Mouse (Mus musculus): ENCODE data around the gene Edc3.

Edc3 gene

DNA sequence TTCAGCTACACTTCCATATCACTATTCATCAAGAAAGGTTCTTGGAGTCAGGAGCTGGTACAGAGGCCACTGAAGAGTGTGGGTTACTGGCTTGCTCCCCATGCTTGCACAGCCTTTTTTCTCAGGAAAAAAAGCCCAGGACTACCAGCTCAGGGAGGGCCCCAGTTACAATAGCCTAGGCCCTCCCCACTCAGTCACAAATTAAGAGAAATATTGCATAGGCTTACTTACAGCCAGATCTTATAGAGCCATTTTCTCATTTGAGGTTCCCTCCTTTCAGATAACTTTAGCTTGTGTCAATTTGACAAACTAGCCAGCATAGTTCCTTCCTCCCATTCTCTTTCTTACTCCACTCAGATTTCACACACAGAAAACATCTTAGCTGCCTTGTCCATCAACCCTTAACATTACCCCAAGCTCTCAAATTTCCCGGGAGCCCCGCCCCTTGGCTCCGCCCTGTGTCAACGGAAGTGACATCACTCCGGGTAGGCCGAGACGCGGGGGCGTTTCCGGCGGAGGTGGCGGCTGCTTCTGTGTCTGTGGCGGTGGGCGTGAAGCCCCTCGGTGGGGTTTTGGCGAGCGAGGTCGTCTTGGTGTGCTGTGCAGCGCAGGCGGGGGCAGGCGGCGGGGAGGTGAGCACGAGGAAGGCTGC is at the start of gene Edc3:
Gene Edc3, plus strand, starts transcription at position 473 of the 652 bp plus-strand sequence.
- peak; percentile 96 for DNase-seq

- no peak for DNase-seq
Measured at GRCm38 (mm10) chr9:57658970-57659369, 49.4 kb upstream of the Edc3 start.

GRCm38 (mm10) chr9:57659774-57660173 is 48.6 kb upstream of the Edc3 start:
- peak; percentile 83 for DNase-seq

GRCm38 (mm10) chr9:57660501-57660900 is 47.8 kb upstream of the Edc3 start:
- DNase-seq, result no peak

DNA sequence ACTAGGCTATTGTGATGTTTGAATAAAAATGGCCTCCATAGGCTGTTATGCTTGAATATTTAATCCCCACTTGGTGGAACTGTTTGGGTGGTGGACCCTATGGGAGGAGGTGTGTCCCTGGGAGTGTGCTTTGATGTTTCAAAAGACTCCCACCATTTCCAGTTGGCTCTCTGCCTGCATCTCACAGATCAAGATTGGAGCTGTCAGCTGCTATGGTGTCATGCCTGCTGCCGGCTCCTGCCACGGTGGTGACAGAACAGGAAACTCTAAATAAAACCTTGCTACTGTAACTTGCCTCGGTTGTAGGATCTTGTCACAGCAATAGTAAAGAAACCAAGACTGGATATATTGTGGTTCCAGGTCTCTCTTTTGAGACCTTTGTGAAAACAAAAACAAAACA is 46.8 kb upstream of the Edc3 start:
- DNase-seq, result no peak

- DNase-seq, result no peak
Measured at GRCm38 (mm10) chr9:57664616-57665015, 43.7 kb upstream of the Edc3 start.

DNA sequence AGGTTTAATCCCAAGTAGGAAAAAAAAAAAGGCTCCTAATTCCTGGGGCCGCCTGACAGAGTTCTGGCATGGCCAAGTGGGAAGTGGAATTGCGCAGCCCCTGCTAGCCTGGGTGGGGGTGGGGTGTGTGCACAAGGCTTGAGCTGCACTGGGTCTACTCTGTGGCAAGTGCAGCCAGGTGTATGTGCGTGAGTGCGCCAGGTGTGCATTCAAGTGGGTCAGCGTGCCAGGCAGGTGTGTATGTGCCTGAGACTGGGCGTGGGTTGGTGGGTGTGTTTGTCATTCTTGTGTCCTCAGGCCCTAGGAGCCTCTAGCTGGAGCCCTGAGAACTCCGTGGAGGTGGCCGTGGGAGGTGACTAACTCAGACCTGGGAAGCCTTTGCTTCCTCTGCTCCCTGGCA is 41.8 kb upstream of the Edc3 start:
- DNase-seq, result no peak

DNA sequence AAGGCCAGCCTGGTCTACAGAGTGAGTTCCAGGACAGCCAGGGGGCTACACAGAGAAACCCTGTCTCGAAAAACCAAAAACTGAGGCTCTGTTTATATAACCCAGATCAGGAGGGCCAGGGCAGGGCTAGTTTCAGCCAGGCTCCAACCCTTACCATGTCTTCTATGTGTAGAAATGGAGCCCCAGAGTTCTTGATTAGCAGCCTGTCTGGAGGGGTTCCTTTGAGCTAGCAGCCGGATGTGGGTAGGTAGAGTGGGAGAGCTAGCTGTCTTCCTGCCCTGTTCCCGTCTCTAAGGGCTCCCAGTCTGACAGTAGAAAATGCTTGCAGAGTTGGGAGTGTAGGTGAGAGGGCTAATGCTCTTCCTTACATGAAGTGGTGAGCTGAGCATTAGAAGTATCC is 41.2 kb upstream of the Edc3 start:
- no peak for DNase-seq

DNA sequence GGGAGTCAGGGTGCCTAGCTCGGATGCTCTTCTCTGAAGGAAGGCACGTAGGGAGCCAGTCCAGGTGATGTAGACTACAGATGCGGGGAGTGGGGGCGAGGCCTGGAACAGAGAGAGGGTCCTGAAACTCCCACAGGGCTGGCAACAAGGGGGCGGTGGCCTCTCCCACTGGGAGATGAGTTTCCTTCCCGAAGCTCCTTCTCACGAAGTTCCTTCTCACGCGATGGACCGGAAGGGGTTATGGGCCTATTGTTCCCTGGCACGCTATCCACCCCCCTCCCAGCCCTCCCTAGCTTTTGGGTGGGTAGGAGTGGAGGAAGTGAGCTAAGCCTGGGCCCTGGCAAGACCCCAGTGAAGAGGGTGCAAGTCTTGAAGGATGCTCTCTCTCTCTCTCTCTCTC is 40.5 kb upstream of the Edc3 start:
- no peak for DNase-seq

- no peak for DNase-seq
Measured at GRCm38 (mm10) chr9:57668277-57668676, 40.1 kb upstream of the Edc3 start.

DNA sequence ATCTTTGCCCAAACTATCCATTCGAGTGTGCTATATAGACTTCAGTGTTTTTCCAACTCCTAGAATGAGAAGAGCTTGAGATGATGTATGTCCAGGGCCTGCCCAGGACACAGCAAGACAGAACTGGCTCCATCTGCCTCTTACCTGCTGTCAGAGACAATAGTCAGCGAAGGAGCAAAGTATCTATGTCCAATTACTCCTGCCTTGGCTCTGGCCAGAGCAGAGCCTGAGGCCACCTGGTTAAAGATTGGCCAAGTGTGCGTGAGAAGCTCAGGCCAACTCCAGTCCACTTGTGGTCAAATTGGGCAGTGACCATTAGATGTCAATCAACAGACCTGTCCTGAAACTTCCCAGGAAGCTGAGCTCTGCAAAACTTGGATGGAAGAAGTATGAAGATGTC is 38.8 kb upstream of the Edc3 start:
- DNase-seq, result no peak

DNA sequence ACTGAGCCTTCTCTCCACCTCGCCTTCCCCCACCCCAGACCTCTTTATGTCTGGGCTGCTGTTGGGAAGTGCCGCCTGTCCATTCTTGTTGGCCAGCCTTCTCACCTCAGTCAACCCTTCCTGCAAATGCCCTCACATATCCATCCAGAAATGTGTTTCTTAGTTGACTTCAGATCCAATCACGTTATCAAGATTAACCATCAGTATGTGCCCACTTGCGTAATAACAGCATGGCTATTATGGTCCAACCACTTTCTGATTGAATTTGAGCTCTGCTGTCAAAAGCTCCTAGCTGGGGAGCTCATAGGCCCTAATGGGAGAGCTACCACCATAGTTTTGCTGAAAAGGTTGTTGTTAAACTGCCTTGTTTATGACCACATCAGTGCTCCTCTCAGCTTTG is 37.3 kb upstream of the Edc3 start:
- no peak for DNase-seq

- DNase-seq, result no peak
Measured at GRCm38 (mm10) chr9:57671500-57671899, 36.8 kb upstream of the Edc3 start.

GRCm38 (mm10) chr9:57681411-57681810 is 26.9 kb upstream of the Edc3 start:
- DNase-seq, result no peak

GRCm38 (mm10) chr9:57683520-57683919 is 24.8 kb upstream of the Edc3 start, which contains the start of gene Cyp1a2:
Gene Cyp1a2 (minus strand): TSS chr9:57683703.
- no peak for DNase-seq

GRCm38 (mm10) chr9:57686011-57686410 is 22.3 kb upstream of the Edc3 start:
- no peak for DNase-seq

DNA sequence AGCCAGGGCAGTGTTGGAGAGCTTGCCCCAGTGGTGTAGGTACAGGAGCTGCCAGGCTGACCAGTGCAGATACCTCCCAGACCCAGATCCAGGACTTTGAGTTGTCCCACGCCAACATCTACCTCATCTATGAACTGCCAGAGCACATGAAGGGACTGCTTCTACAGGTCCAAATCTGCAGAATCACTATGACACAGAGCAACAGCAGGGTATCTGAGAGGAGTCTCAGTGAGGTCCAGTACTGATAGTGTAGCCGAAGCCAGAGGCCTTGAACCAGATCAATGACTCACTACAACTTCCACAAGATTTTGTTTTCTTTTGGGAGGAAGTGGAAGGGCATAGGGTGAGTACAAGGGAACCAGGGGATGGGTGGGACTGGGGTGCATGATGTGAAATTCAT is 20.6 kb upstream of the Edc3 start, which contains the start of gene Cyp1a1:
Gene Cyp1a1, plus strand, starts transcription at position 178 of the 400 bp plus-strand sequence.
- no peak for DNase-seq

DNA sequence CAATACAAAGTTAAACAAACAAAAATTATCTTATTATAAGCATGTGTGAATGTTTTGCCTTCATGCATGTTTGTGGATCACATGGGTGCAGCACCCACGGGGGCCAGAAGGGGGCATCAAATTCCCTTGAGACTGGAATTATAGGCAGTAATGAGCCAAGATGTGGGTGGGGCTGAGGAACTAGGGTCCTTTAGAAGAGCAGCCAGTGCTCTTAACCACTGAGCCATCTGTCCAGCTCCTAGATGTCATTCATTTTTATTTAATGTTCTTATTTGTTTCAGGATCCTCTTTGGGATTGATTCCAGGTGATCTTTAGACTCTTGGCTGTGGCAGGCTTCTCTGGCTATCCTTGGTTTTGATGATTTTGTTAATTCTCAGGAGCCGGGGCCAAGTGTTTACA is 20.2 kb upstream of the Edc3 start:
- no peak for DNase-seq

DNA sequence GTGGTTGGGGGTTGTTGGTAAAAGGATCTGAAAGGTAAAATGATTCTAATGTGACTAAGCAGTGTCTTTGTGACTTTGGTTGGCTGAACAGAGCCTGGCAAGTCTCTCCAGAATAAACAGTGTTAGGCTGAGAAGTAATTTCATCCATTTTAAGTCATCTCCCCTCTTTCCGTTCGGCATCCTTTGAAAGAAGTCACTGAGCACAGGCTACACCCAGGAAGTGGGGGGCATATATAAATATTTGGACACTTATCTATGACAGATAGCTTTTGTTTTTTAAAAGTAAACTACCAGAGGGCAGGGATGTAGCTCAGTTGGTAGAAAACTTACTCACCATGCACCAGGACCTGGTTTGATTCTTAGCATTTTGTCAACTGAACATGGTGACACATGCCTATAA is 19.7 kb upstream of the Edc3 start:
- DNase-seq, result no peak

- no peak for DNase-seq
Measured at GRCm38 (mm10) chr9:57694108-57694507, 14.2 kb upstream of the Edc3 start.

- DNase-seq, result peak; percentile 46
Measured at GRCm38 (mm10) chr9:57696380-57697285, 11.7 kb upstream of the Edc3 start.

DNA sequence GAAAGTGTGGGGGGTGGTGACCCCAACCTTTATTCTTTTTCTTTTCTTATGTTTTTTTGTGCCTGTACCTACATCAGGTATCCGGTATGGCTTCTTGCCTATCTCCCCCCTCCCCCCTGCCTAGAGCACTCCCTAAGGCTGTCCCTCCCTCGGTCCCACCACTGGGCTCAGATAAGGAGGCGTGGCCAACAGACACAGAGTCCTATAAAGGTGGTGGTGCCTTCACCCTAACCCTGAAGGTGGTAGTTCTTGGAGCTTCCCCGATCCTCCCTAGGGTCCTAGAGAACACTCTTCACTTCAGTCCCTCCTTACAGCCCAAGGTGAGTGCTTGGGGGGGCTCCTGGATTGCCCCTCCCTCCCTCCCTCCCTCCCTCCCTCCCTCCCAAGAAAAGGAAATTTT is 11.0 kb upstream of the Edc3 start:
- no peak for DNase-seq

GRCm38 (mm10) chr9:57698466-57699150 is 9.7 kb upstream of the Edc3 start:
- no peak for DNase-seq

DNA sequence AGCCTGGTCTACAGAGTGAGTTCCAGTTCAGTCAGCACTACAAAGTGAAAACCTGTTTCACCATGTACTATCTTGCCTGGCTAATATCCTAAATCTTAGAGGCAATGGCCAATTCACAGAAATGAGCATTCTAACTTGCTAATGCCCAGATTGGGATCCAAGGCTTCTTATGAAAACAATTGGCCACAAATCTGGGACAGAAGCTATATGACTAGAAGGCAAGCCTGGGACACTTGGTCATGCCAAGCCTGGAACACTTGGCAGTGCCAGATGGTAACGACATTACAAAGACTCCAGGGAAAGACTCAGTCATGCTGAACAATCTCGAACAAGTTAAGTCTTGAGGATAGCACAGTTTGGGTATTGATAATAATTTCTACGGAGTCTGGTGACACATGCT is 1.8 kb upstream of the Edc3 start:
- DNase-seq, result no peak

All from embryo, embryonic 11 days (tissue).